Mouse (Mus musculus) testis, adult 2 months (tissue): ENCODE measurements at regions not wholly inside any gene's neighbourhood (a gene's known extent, or its start where the extent isn't known, plus 50 kb on each side); places are given as distances from the start of the nearest gene placed in this dataset.

Source experiments
- H3K27ac ChIP-seq: fragments of 200-500 bp; 2 replicates; pipeline ENCODE4 v1.5.1; 2012; ENCODE audit warnings: low read depth, low read length; ENCODE audit not compliant: control insufficient read depth, insufficient read depth
- H3K27me3 ChIP-seq: fragments of 200-500 bp; 2 replicates; pipeline ENCODE4 v1.6.1; 2012; ENCODE audit warnings: mild to moderate bottlenecking, low read length, moderate library complexity; ENCODE audit not compliant: control insufficient read depth, insufficient read depth
- H3K36me3 ChIP-seq: fragments of 200-500 bp; 2 replicates; pipeline ENCODE4 v1.6.1; 2012; ENCODE audit warnings: mild to moderate bottlenecking, low read length; ENCODE audit not compliant: control insufficient read depth, insufficient read depth
- H3K4me1 ChIP-seq: fragments of 200-500 bp; 2 replicates; pipeline ENCODE4 v1.6.1; 2012; ENCODE audit warnings: low read length; ENCODE audit not compliant: control insufficient read depth, insufficient read depth
- H3K4me3 ChIP-seq: fragments of 200-500 bp; 2 replicates; pipeline ENCODE4 v1.5.1; 2012; ENCODE audit warnings: low read depth, mild to moderate bottlenecking, low read length, moderate library complexity, mixed read lengths; ENCODE audit not compliant: control insufficient read depth
- CTCF ChIP-seq: fragments of 200-500 bp; IDR thresholded peaks from 2 replicates; pipeline ENCODE4 v1.5.1; 2012; ENCODE audit warnings: low read depth, mild to moderate bottlenecking, inconsistent platforms, low read length, moderate library complexity; ENCODE audit not compliant: control insufficient read depth, insufficient read depth, insufficient replicate concordance
- POLR2A ChIP-seq: fragments of 200-500 bp; IDR thresholded peaks from 2 replicates; pipeline ENCODE4 v1.6.1; 2012; ENCODE audit warnings: low read depth, mild to moderate bottlenecking, inconsistent platforms, low read length, moderate library complexity; ENCODE audit not compliant: control insufficient read depth

DNA sequence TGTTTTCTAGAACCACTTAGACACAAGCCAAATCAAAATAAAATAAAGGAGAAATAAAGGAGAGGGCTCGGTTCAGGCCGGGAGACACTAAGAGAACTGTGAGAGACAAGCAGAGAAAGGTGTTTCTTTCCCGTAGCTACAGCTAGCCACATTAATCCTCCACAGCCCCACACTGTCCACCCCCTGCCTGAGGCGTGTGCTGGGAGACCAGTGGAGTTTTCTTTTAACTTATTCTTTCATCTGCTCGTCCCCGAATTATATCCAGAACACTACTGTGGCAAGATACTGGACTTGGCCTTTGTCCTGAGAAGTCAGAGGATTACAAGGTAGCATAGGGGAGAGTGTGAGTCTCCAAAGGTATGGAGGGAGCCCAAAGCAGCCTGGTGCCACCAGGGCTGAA lies 114.4 kb downstream of the Barhl2 start:
- Histone ChIP-seq H3K4me3 (no peak overlapping the region), H3K36me3 (no peaks in the 10 kb centered on the region), H3K27me3 (no peaks in the 10 kb centered on the region), H3K4me1 (peaks cover 8% of the 10 kb centered on the region), H3K27ac (no peak overlapping the region)
- TF ChIP-seq POLR2A (no peak), CTCF (no peak)

- H3K27me3 ChIP-seq = no peaks in the 10 kb centered on the region
Measured at GRCm38 (mm10) chr5:106341361-106341760, 116.6 kb downstream of the Barhl2 start.

DNA sequence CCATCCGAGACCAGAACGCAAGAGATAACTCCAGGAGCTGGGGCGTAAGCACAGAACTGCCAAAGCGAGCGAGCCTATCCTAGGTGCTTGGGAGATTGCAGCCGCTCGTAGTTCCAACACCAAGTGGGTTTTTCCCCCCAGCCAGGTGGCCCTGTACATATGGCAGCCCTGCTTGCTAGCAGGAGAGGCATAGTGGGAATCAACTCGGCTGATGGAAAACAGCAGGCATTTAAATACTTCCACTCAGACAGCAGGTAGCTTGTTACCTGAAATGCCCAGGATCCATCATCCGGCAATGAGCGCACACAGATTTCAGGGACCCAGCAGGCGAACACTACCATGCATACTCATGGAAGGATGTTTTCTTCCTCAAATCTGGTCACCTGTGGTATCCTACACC lies 122.3 kb downstream of the Barhl2 start:
- no peaks in the 10 kb centered on the region for H3K27me3 ChIP-seq
- no peak for TF ChIP-seq CTCF
- H3K27ac ChIP-seq = no peak overlapping the region
- H3K4me1 ChIP-seq = peaks cover 4% of the 10 kb centered on the region
- H3K4me3 ChIP-seq = no peak overlapping the region
- H3K36me3 ChIP-seq = no peaks in the 10 kb centered on the region

More at GRCm38 (mm10) chr5:106341361-106341760, 116.6 kb downstream of the Barhl2 start:
- Histone ChIP-seq H3K36me3 (no peaks in the 10 kb centered on the region), H3K27ac (no peak overlapping the region), H3K4me3 (no peak overlapping the region), H3K4me1 (peaks cover 8% of the 10 kb centered on the region)
- TF ChIP-seq POLR2A (no peak), CTCF (no peak)

- Histone ChIP-seq H3K4me3 (no peak overlapping the region), H3K27ac (no peak overlapping the region), H3K27me3 (no peaks in the 10 kb centered on the region), H3K4me1 (no peaks in the 10 kb centered on the region), H3K36me3 (no peaks in the 10 kb centered on the region)
- no peak for TF ChIP-seq CTCF
- no peak for TF ChIP-seq POLR2A
Measured at GRCm38 (mm10) chr5:106327592-106328150, 130.3 kb downstream of the Barhl2 start.

GRCm38 (mm10) chr5:106322574-106323215 lies 135.3 kb downstream of the Barhl2 start:
- H3K4me1 ChIP-seq = no peaks in the 10 kb centered on the region
- H3K27me3 ChIP-seq = no peaks in the 10 kb centered on the region
- no peak overlapping the region for H3K4me3 ChIP-seq
- no peak for TF ChIP-seq POLR2A
- no peak for TF ChIP-seq CTCF
- no peak overlapping the region for H3K27ac ChIP-seq
- no peaks in the 10 kb centered on the region for H3K36me3 ChIP-seq

- Histone ChIP-seq H3K4me3 (no peak overlapping the region), H3K36me3 (no peaks in the 10 kb centered on the region), H3K27ac (no peak overlapping the region), H3K4me1 (no peaks in the 10 kb centered on the region), H3K27me3 (no peaks in the 10 kb centered on the region)
- TF ChIP-seq POLR2A (no peak), CTCF (no peak)
Measured at GRCm38 (mm10) chr5:106321426-106321825, 136.5 kb downstream of the Barhl2 start.

- Histone ChIP-seq H3K36me3 (no peaks in the 10 kb centered on the region), H3K4me3 (no peak overlapping the region), H3K27me3 (no peaks in the 10 kb centered on the region), H3K4me1 (no peaks in the 10 kb centered on the region), H3K27ac (no peak overlapping the region)
- TF ChIP-seq CTCF = no peak
- TF ChIP-seq POLR2A = no peak
Measured at GRCm38 (mm10) chr5:106321023-106321422, 136.9 kb downstream of the Barhl2 start.
